Mouse (Mus musculus) lung, adult 2 months (tissue): Measurements from ENCODE around the gene Gse1.

Experiments used
- CTCF ChIP-seq: fragments of 200-500 bp; IDR thresholded peaks from 2 replicates; pipeline ENCODE4 v1.5.1; 2011; ENCODE audit warnings: mild to moderate bottlenecking, low read length, control low read depth; ENCODE audit not compliant: insufficient read depth
- POLR2A ChIP-seq: fragments of 200-500 bp; IDR thresholded peaks from 2 replicates; pipeline ENCODE4 v1.6.1; 2011; ENCODE audit warnings: low read depth, mild to moderate bottlenecking, control low read depth, low read length, borderline replicate concordance; ENCODE audit errors: extremely low read depth

DNA sequence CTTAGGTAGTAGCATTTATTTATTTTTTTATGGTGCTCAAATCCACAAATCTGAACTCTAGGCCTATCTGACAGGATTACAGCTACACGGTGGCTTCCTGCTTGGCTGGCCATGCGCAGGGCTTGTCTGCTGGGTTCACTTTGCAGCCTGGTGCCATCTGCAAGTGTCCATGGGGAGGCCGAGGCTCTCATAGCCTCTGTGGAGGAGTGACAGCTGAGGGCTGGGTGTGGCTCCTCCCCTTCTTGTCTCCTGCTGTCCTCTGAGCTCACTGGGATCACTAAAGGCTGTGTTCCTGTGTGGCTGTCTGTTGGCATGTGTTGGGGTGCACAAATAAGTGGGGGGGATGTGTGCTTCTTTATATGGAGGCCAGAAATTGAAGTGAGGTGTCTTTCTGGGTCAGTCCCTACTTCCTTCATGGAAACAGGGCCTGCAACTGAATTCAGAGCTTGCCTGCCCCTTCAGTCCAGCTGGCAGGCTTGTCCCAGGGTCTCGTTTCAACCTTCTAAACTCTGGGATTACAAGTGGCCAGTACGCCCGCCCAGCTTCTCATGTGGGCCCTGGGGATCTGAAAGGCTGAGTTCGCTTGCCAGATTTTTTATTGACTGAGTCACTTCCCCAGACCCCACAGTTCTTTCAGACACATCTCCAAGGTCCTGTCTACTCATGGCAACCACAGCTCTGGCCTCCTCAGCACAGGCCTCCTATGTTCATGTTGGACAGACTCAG lies 12.7 kb upstream of the Gse1 start:
- no peak for TF ChIP-seq CTCF
- no peak for TF ChIP-seq POLR2A
